Mouse (Mus musculus) myocyte (in vitro differentiated cells): ENCODE results near the gene Fbxw5. TPM values are rescaled to one million over a fixed set of nuclear protein-coding genes. Genes with fewer than 3 reads are reported as not detected.
A peak's percentile ranks its signal among the peaks of the same experiment; 100 is the strongest.

Source experiments
- H3K27me3 ChIP-seq: one replicate; pipeline ENCODE4 v1.6.1; 2011; ENCODE audit not compliant: control insufficient read depth, insufficient read depth, insufficient read length
- H3K36me3 ChIP-seq: one replicate; pipeline ENCODE4 v1.6.1; 2011; ENCODE audit not compliant: control insufficient read depth, insufficient read depth
- H3K4me2 ChIP-seq: one replicate; pipeline ENCODE4 v1.6.1; 2011; ENCODE audit warnings: low read depth, control low read depth
- H3K4me3 ChIP-seq: one replicate; pipeline ENCODE4 v1.5.1; 2011; ENCODE audit warnings: mild to moderate bottlenecking, control low read depth, moderate library complexity
- H3K79me2 ChIP-seq: one replicate; pipeline ENCODE4 v1.6.1; 2011; ENCODE audit not compliant: control insufficient read depth, insufficient read depth
- H3ac ChIP-seq: one replicate; pipeline ENCODE4 v1.6.1; 2011; ENCODE audit not compliant: control insufficient read depth, insufficient read length
- CEBPB ChIP-seq: IDR thresholded peaks from 2 replicates; pipeline ENCODE4 v1.6.1; 2011; ENCODE audit warnings: mild to moderate bottlenecking, moderate library complexity; ENCODE audit not compliant: poor library complexity, insufficient read depth, severe bottlenecking
- E2F4 ChIP-seq: IDR thresholded peaks from one replicate; pipeline ENCODE4 v1.6.1; 2011; ENCODE audit warnings: mild to moderate bottlenecking, control low read depth, moderate library complexity; ENCODE audit not compliant: insufficient read depth
- MAX ChIP-seq: IDR thresholded peaks from one replicate; pipeline ENCODE4 v1.6.1; 2011; ENCODE audit warnings: low read depth, mild to moderate bottlenecking, control low read depth
- MYOD1 ChIP-seq, 3 experiments: IDR thresholded peaks; one replicate each; pipeline ENCODE4 v1.6.1; 2011; ENCODE audit warnings: control low read depth in 2 of 3, low read depth in 2 of 3, mild to moderate bottlenecking in 2 of 3, moderate library complexity in 1 of 3; ENCODE audit not compliant: insufficient read length in 2 of 3, control insufficient read depth in 1 of 3
- MYOG ChIP-seq, 3 experiments: IDR thresholded peaks; one replicate each; pipeline ENCODE4 v1.6.1; 2011; ENCODE audit warnings: control low read depth in 2 of 3, low read depth in 2 of 3, mild to moderate bottlenecking in 2 of 3; ENCODE audit not compliant: insufficient read length in 2 of 3, control insufficient read depth in 1 of 3, insufficient read depth in 1 of 3
- POLR2A ChIP-seq: IDR thresholded peaks from one replicate; pipeline ENCODE4 v1.6.1; 2011; ENCODE audit warnings: low read depth, mild to moderate bottlenecking, control low read depth, moderate library complexity; ENCODE audit not compliant: insufficient read length
- POLR2AphosphoS2 ChIP-seq: IDR thresholded peaks from one replicate; pipeline ENCODE4 v1.6.1; 2011; ENCODE audit warnings: low read depth, control low read depth; ENCODE audit not compliant: insufficient read length
- REST ChIP-seq: IDR thresholded peaks from one replicate; pipeline ENCODE4 v1.6.1; 2011; ENCODE audit warnings: mild to moderate bottlenecking, control low read depth, moderate library complexity; ENCODE audit not compliant: insufficient read depth, insufficient read length
- SRF ChIP-seq: IDR thresholded peaks from one replicate; pipeline ENCODE4 v1.6.1; 2011; ENCODE audit warnings: low read depth; ENCODE audit not compliant: control insufficient read depth, insufficient read length
- TCF12 ChIP-seq: IDR thresholded peaks from one replicate; pipeline ENCODE4 v1.6.1; 2011; ENCODE audit warnings: mild to moderate bottlenecking, control low read depth; ENCODE audit not compliant: poor library complexity, insufficient read depth, severe bottlenecking
- TCF3 ChIP-seq: IDR thresholded peaks from one replicate; pipeline ENCODE4 v1.6.1; 2011; ENCODE audit warnings: low read depth, control low read depth; ENCODE audit not compliant: insufficient read length
- USF1 ChIP-seq: IDR thresholded peaks from one replicate; pipeline ENCODE4 v1.6.1; 2011; ENCODE audit warnings: low read depth, mild to moderate bottlenecking, control low read depth, moderate library complexity
- polyA plus RNA-seq: library from polyadenylated mRNA; unstranded; fragments of >200 nt; fragmentation: generic; extraction: Trizol; gene quantifications from one replicate; pipeline ENCODE4 v1.2.1, GENCODE M21; 2012; ENCODE audit warnings: missing spikeins

The Fbxw5 gene
- polyA plus RNA-seq, 1 experiment = 53.6 TPM

- H3K79me2 ChIP-seq = no peaks in the 10 kb centered on the region
- TF ChIP-seq REST (no peak), POLR2AphosphoS2 (peak; percentile 62)
- no peaks in the 10 kb centered on the region for H3K36me3 ChIP-seq
- H3ac ChIP-seq = no peak overlapping the region
- H3K27me3 ChIP-seq = no peaks in the 10 kb centered on the region
- H3K4me3 ChIP-seq = no peak overlapping the region
- peak overlapping the region; percentile 53 for H3K4me2 ChIP-seq
Measured at GRCm38 (mm10) chr2:25457022-25457896, 43.3 kb upstream of the Fbxw5 start.

GRCm38 (mm10) chr2:25458911-25459310, 41.6 kb upstream of the Fbxw5 start:
- H3K4me3 ChIP-seq = peak overlapping the region; percentile 69
- TF ChIP-seq USF1 (no peak), CEBPB (no peak), TCF12 (no peak), MYOG (IDR thresholded peaks at IDR 0.05; ENCODE audit: control insufficient read depth in 1 of 3, insufficient read depth in 1 of 3, insufficient read length in 2 of 3, low read depth in 2 of 3) (no peak), POLR2A (no peak), MAX (no peak), POLR2AphosphoS2 (no peak), TCF3 (no peak), REST (no peak), MYOD1 (IDR thresholded peaks at IDR 0.05; ENCODE audit: control insufficient read depth in 1 of 3, insufficient read length in 2 of 3, low read depth in 2 of 3) (no peak), E2F4 (no peak), SRF (no peak)

GRCm38 (mm10) chr2:25460135-25460534, 40.4 kb upstream of the Fbxw5 start:
- Histone ChIP-seq H3K27me3 (no peaks in the 10 kb centered on the region), H3K4me3 (peak overlapping the region; percentile 69), H3K4me2 (peak overlapping the region; percentile 94), H3K79me2 (no peaks in the 10 kb centered on the region), H3K36me3 (no peaks in the 10 kb centered on the region), H3ac (peak overlapping the region; percentile 57)
- TF ChIP-seq SRF (no peak), TCF3 (no peak), MAX (no peak), CEBPB (no peak), TCF12 (no peak)

More at GRCm38 (mm10) chr2:25458911-25459310, 41.6 kb upstream of the Fbxw5 start:
- no peaks in the 10 kb centered on the region for H3K79me2 ChIP-seq
- peak overlapping the region; percentile 94 for H3K4me2 ChIP-seq
- H3ac ChIP-seq = no peak overlapping the region
- no peaks in the 10 kb centered on the region for H3K36me3 ChIP-seq
- no peaks in the 10 kb centered on the region for H3K27me3 ChIP-seq

- Histone ChIP-seq H3ac (peak within 1 kb of the TSS; percentile 57), H3K4me2 (peak within 1 kb of the TSS; percentile 94), H3K27me3 (no peaks in the 10 kb centered on the region), H3K36me3 (no peaks in the 10 kb centered on the region), H3K4me3 (peak within 1 kb of the TSS; percentile 69), H3K79me2 (no peaks in the 10 kb centered on the region)
- TF ChIP-seq TCF3 (peak; percentile 89), MYOD1 (IDR thresholded peaks at IDR 0.05; ENCODE audit: control insufficient read depth in 1 of 3, insufficient read length in 2 of 3, low read depth in 2 of 3) (peak; percentile 86 to 99 (median 99)), TCF12 (peak; percentile 93), POLR2AphosphoS2 (peak; percentile 32), E2F4 (no peak), POLR2A (peak; percentile 65), REST (no peak), CEBPB (no peak), MYOG (IDR thresholded peaks at IDR 0.05; ENCODE audit: control insufficient read depth in 1 of 3, insufficient read depth in 1 of 3, insufficient read length in 2 of 3, low read depth in 2 of 3) (peak; percentile 88 to 100 (median 98)), SRF (peak; percentile 52), MAX (no peak), USF1 (no peak)
Measured at GRCm38 (mm10) chr2:25460551-25461309, 39.8 kb upstream of the Fbxw5 start, which contains the start of gene Paxx. Gene Paxx (minus strand): TSS chr2:25461094.
